Mouse (Mus musculus) cerebellum, adult 2 months (tissue): ENCODE data around the gene Wee2. TPM values are rescaled to one million over a fixed set of nuclear protein-coding genes. Genes with fewer than 3 reads are reported as not detected.
A peak's percentile ranks its signal among the peaks of the same experiment; 100 is the strongest.

ENCODE experiments used
- DNase-seq, 2 experiments: peaks; one replicate each; pipeline ENCODE4 v3.0.0; 2021
- H3K27ac ChIP-seq: fragments of 200-500 bp; 2 replicates; pipeline ENCODE4 v1.5.1; 2012; ENCODE audit warnings: low read length, control low read depth, inconsistent platforms; ENCODE audit not compliant: insufficient read depth
- H3K27me3 ChIP-seq: fragments of 200-500 bp; 2 replicates; pipeline ENCODE4 v1.6.1; 2012; ENCODE audit warnings: inconsistent platforms, mild to moderate bottlenecking, low read length, moderate library complexity; ENCODE audit not compliant: control insufficient read depth, insufficient read depth
- H3K4me1 ChIP-seq: fragments of 200-500 bp; 2 replicates; pipeline ENCODE4 v1.6.1; 2011; ENCODE audit warnings: low read length; ENCODE audit not compliant: control insufficient read depth, insufficient read depth
- H3K4me3 ChIP-seq: fragments of 200-500 bp; replicated peaks from 2 replicates; pipeline ENCODE3; 2011; ENCODE audit warnings: mild to moderate bottlenecking, low read depth, low read length, control low read depth; ENCODE audit not compliant: insufficient read depth
- CTCF ChIP-seq: fragments of 200-500 bp; IDR thresholded peaks from 2 replicates; pipeline ENCODE4 v1.5.1; 2011; ENCODE audit warnings: low read depth, mild to moderate bottlenecking, control low read depth, low read length, moderate library complexity, borderline replicate concordance; ENCODE audit not compliant: insufficient read depth
- POLR2A ChIP-seq: fragments of 200-500 bp; IDR thresholded peaks from 2 replicates; pipeline ENCODE4 v1.6.1; 2011; ENCODE audit warnings: low read length, control low read depth, borderline replicate concordance; ENCODE audit not compliant: insufficient read depth
- WGBS: fragments of 180-500 bp; shearing (Covaris S2); methylation state at CpG from one replicate; pipeline ENCODE4 v1.1.7; 2018; 5-methylcytosine and 5-hydroxymethylcytosine counted together
- polyA plus RNA-seq: library from polyadenylated mRNA; depleted of rRNA; stranded (reverse); fragments of >200 nt; gene quantifications from 2 replicates; pipeline ENCODE4 v1.2.3, GENCODE M21; 2012

The Wee2 gene
- polyA plus RNA-seq, 1 experiment, result 0.28 TPM

- H3K27ac ChIP-seq, result peak within 1 kb of the TSS; percentile 99
- H3K4me3 ChIP-seq, result peak within 1 kb of the TSS; percentile 89
- H3K27me3 ChIP-seq, result no peaks in the 10 kb centered on the region
- peak; percentile 94 to 95 for DNase-seq
- peaks cover 16% of the 10 kb centered on the region; the same call in 1 of the 2 replicates for H3K4me1 ChIP-seq
- WGBS, result under 1% methylated on average over 38 of the region's 38 CpGs
- TF ChIP-seq CTCF (no peak), POLR2A (peak; percentile 77; the same call in 1 of the 2 replicates)
Observed at GRCm38 (mm10) chr6:40436047-40436483, 2.8 kb upstream of the Wee2 start, which contains the start of gene E330009J07Rik. E330009J07Rik (minus strand) TSS chr6:40436135.

DNA sequence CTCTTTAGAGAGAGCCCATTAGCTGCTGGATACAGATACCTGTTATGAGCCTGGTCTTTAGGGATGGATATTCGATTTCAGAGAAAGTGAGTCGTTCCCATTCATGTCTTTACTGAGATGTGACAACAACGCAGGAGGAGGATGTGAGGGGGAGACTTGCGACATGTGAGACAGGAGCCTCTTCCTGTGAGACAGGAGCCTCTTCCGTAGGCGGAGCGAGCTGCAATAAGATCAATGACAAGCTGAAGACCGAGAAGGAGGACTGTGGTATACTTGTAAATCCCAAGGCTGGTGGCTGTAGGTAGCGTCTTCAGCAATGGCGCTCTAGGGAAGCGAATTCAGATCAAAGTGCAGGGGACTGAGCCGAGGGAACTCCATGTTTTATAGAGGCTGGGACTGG is 843 bp downstream of the Wee2 start:
- no peak for DNase-seq
- WGBS, result 74% methylated on average over 12 of the region's 12 CpGs
- Histone ChIP-seq H3K27me3 (no peaks in the 10 kb centered on the region), H3K27ac (no peak overlapping the region), H3K4me1 (no peaks in the 10 kb centered on the region), H3K4me3 (no peak overlapping the region)
- no peak for TF ChIP-seq POLR2A
- no peak for TF ChIP-seq CTCF

GRCm38 (mm10) chr6:40441276-40441675 is 2.4 kb downstream of the Wee2 start:
- Histone ChIP-seq H3K27ac (no peak overlapping the region), H3K4me3 (no peak overlapping the region), H3K27me3 (no peaks in the 10 kb centered on the region; the same call in 1 of the 2 replicates), H3K4me1 (no peaks in the 10 kb centered on the region)
- TF ChIP-seq CTCF (no peak), POLR2A (no peak)
- DNase-seq, result no peak
- WGBS, result 33% methylated on average over 3 of the region's 3 CpGs

DNA sequence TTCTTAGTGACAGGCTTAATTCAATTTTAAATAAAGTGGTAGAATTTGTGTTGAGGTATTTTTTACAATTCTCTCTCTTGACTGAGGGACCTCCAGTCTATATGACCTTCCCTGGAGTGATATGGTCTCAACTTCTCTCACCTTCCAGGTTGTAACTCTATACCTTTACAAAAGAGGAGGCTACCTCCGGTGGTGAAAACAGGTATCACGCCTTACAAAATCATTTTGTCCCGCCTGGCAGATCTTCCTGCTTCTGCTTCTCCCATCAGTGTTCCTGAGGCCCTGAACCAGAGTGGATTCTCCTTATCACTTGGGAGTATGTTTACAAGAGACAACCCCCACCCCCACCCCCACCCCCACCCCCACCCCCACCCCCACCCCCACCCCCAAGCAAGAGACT is 2.9 kb downstream of the Wee2 start:
- Histone ChIP-seq H3K27ac (no peak overlapping the region), H3K4me1 (no peaks in the 10 kb centered on the region), H3K27me3 (no peaks in the 10 kb centered on the region; the same call in 1 of the 2 replicates), H3K4me3 (no peak overlapping the region)
- TF ChIP-seq CTCF, result no peak; the same call in 1 of the 2 replicates
- TF ChIP-seq POLR2A, result no peak
- WGBS, result 64% methylated on average over 3 of the region's 3 CpGs
- no peak for DNase-seq

DNA sequence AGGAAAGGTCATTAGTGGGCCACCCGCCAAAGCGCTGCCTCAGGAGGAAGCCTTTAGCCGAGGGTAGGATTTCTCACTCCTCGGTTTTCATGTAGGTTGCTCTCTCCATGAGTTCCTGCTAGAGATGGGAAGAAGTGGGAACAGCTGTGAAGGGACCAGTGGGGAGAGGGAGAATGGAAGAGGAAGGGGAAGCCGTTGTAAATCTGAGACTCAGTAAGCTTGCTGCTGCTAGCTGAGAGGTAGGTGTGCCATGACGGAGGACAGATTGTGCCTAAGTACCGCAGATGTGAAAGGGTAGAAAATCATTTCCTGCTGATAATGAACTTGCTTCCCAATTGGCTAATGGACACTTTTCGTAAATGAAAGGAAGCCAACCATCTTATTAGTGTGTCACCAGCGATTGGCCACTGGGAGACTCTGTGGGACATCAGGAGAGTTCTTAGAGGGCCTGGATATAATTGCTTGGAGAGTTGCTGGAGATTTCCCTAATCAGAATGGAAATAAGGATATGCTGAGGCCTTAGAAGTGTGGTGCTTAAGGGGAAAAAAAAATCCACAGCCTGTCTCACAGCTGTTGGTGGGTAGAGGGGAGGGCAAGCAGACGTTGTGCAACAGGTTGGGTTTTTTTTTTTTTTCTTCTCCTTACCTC is 4.5 kb downstream of the Wee2 start:
- no peak overlapping the region for H3K4me3 ChIP-seq
- H3K27ac ChIP-seq, result no peak overlapping the region
- 56% methylated on average over 10 of the region's 10 CpGs for WGBS
- DNase-seq, result no peak
- TF ChIP-seq POLR2A (no peak), CTCF (no peak)
- no peaks in the 10 kb centered on the region; the same call in 1 of the 2 replicates for H3K27me3 ChIP-seq
- no peaks in the 10 kb centered on the region for H3K4me1 ChIP-seq

GRCm38 (mm10) chr6:40448626-40449025 is 9.7 kb downstream of the Wee2 start:
- Histone ChIP-seq H3K4me1 (no peaks in the 10 kb centered on the region), H3K4me3 (no peak overlapping the region), H3K27ac (no peak overlapping the region), H3K27me3 (no peaks in the 10 kb centered on the region; the same call in 1 of the 2 replicates)
- no peak for DNase-seq
- TF ChIP-seq POLR2A, result no peak
- TF ChIP-seq CTCF, result no peak

GRCm38 (mm10) chr6:40454436-40455041 is 15.7 kb downstream of the Wee2 start:
- Histone ChIP-seq H3K27ac (no peak overlapping the region), H3K27me3 (no peaks in the 10 kb centered on the region), H3K4me3 (no peak overlapping the region), H3K4me1 (no peaks in the 10 kb centered on the region)
- no peak for TF ChIP-seq CTCF
- no peak for TF ChIP-seq POLR2A
- no peak for DNase-seq
- WGBS, result 30% methylated on average over 7 of the region's 7 CpGs

- Histone ChIP-seq H3K4me1 (no peaks in the 10 kb centered on the region), H3K27me3 (no peaks in the 10 kb centered on the region), H3K27ac (no peak overlapping the region), H3K4me3 (no peak overlapping the region)
- WGBS, result 36% methylated on average over 6 of the region's 6 CpGs
- no peak for DNase-seq
- no peak for TF ChIP-seq POLR2A
- no peak for TF ChIP-seq CTCF
Observed at GRCm38 (mm10) chr6:40465710-40466109, 26.8 kb downstream of the Wee2 start.
